In genomic region chr7:34963889-34964645, GRCm38 (mm10) we compare ENCODE assay signal across 22 mouse cellular contexts. TPM values are rescaled to one million over a fixed set of nuclear protein-coding genes. Genes with fewer than 3 reads are reported as not detected.
A peak's percentile ranks its signal among the peaks of the same experiment; 100 is the strongest.
DNase-seq lines count a peak whose midpoint lies in the region; ATAC-seq lines count a peak whose summit lies in the region.
"Had no signal": no experiment of that assay in that cellular context is flagged by ENCODE, and none has a peak within 500 bp of the region (broad histone marks: within the 10 kb centered on the region; RNA-seq: fewer than 3 reads in every experiment).

No protein-coding gene starts in this region.

- H3K4me1 ChIP-seq in hindbrain, embryonic 14.5 days (replicated peaks; ENCODE audit: control insufficient read depth, insufficient read depth, low read length) = 0 out of 2 replicates have a peak, but pooled peaks cover 5% of the 10 kb centered on the region
- H3K4me1 ChIP-seq: heart, embryonic 10.5 days had no signal

- H3K9ac ChIP-seq in hindbrain, embryonic 14.5 days = no peak overlapping the region
- H3K9ac ChIP-seq: forebrain, embryonic 12.5 days; liver, embryonic 12.5 days; lung, embryonic 14.5 days had no signal

- no peak overlapping the region for H3K4me2 ChIP-seq in hindbrain, embryonic 14.5 days (replicated peaks)
- H3K4me2 ChIP-seq: forebrain, embryonic 12.5 days; liver, embryonic 12.5 days; lung, embryonic 14.5 days had no signal

- no peak overlapping the region for H3K4me3 ChIP-seq in hindbrain, embryonic 14.5 days (replicated peaks; ENCODE audit: low read length)
- H3K4me3 ChIP-seq: forebrain, embryonic 12.5 days; heart, embryonic 10.5 days; limb, embryonic 10.5 days; liver, embryonic 12.5 days; midbrain, embryonic 10.5 days had no signal

- H3K27me3 ChIP-seq in hindbrain, embryonic 14.5 days (ENCODE audit: control insufficient read depth, insufficient read depth, low read length) = no peaks in the 10 kb centered on the region
- H3K27me3 ChIP-seq: forebrain, embryonic 12.5 days; liver, embryonic 12.5 days had no signal

- H3K9me3 ChIP-seq in hindbrain, embryonic 14.5 days (ENCODE audit: control insufficient read depth, low read length) = no peaks in the 10 kb centered on the region
- H3K9me3 ChIP-seq: forebrain, embryonic 12.5 days; G1E; heart, embryonic 10.5 days; limb, embryonic 10.5 days; liver, embryonic 12.5 days; midbrain, embryonic 10.5 days had no signal

- DNase-seq in frontal cortex, postnatal 10 days (ENCODE audit: low spot score in 2 of 2) = no peak
- DNase-seq in layer of hippocampus, adult 11-12 months (ENCODE audit: low spot score) = peak; percentile 39
- no peak for DNase-seq in layer of hippocampus, postnatal 10 days (ENCODE audit: low spot score in 2 of 2)
- peak; percentile 51 for DNase-seq in right cerebral cortex, adult 18-20 months
- no peak for DNase-seq in right cerebral cortex, postnatal 14 days
- no peak for DNase-seq in adipocyte (ENCODE audit: low spot score)
- no peak for DNase-seq in hindbrain, embryonic 14.5 days (ENCODE audit: low spot score)
- DNase-seq: adrenal gland, adult 2 months; cerebellum, adult 11-12 months; cerebellum, postnatal 25 days; kidney, adult 2 months; kidney, postnatal 36 days; lung, embryonic 14.5 days; lung, postnatal 4 days had no signal

- no peaks in the 10 kb centered on the region for H3K36me3 ChIP-seq in hindbrain, embryonic 14.5 days (replicated peaks; ENCODE audit: control insufficient read depth, insufficient read depth)
- H3K36me3 ChIP-seq: forebrain, embryonic 12.5 days; heart, embryonic 10.5 days; liver, embryonic 12.5 days; midbrain, embryonic 10.5 days had no signal

- ATAC-seq in frontal cortex, adult (ENCODE audit: low TSS enrichment) = peak; percentile 83
- no peak for ATAC-seq in hindbrain, embryonic 14.5 days (ENCODE audit: low FRiP score)
- ATAC-seq: CD4-positive, CD25-positive, alpha-beta regulatory T cell, adult 4 months; liver, embryonic 12.5 days had no signal

- H3K27ac ChIP-seq in hindbrain, embryonic 14.5 days = no peak overlapping the region
- H3K27ac ChIP-seq: forebrain, embryonic 12.5 days; heart, embryonic 10.5 days; limb, embryonic 10.5 days; liver, embryonic 12.5 days; midbrain, embryonic 10.5 days had no signal

- WGBS in hindbrain, embryonic 14.5 days = 84% methylated on average over 11 of the region's 11 CpGs

RNA-seq across cellular contexts. Expression of gene Pepd, which starts 51.9 kb away (rescaled TPM):
- 10 to 100 TPM; 37.4 to 40.0 TPM for total RNA-seq in layer of hippocampus, postnatal 10 days (2021)
- 63.8 and 68.2 TPM in 2 replicates for polyA plus RNA-seq in hindbrain, embryonic 14.5 days (2014; fragmentation: Nextera tagmentation; extraction: Ambion mirVana)

Comparison
In these comparisons a context has a peak if more than half of its experiments do, and no peak if none do; other contexts are left out.
1. DNase-seq: peak in layer of hippocampus, adult 11-12 months (single experiment) and right cerebral cortex, adult 18-20 months (single experiment); none in frontal cortex, postnatal 10 days (0 of 2), layer of hippocampus, postnatal 10 days (0 of 2), right cerebral cortex, postnatal 14 days (single experiment), adipocyte (single experiment) and hindbrain, embryonic 14.5 days (single experiment).